17 mouse cellular contexts compared by ENCODE assay signal in genomic region chr19:55867905-55868304, GRCm38 (mm10).
A peak's percentile ranks its signal among the peaks of the same experiment; 100 is the strongest.
DNase-seq lines count a peak whose midpoint lies in the region; ATAC-seq and TF ChIP-seq lines count a peak whose summit lies in the region.
"Had no signal": no experiment of that assay in that cellular context is flagged by ENCODE, and none has a peak within 500 bp of the region (broad histone marks: within the 10 kb centered on the region; RNA-seq: fewer than 3 reads in every experiment).

No protein-coding gene starts in this region.

- 0 out of 2 replicates have a peak overlapping the region, but pooled peaks have one; percentile 2 for H3K9ac ChIP-seq in liver, embryonic 11.5 days (ENCODE audit: low read depth, low read length)
- no peak overlapping the region for H3K9ac ChIP-seq in intestine, postnatal 0 days (ENCODE audit: low read depth, low read length)
- H3K9ac ChIP-seq in stomach, embryonic 15.5 days, result no peak overlapping the region
- H3K9ac ChIP-seq: embryonic facial prominence, embryonic 13.5 days; forebrain, embryonic 13.5 days; hindbrain, embryonic 15.5 days; midbrain, embryonic 13.5 days had no signal

- WGBS in liver, embryonic 11.5 days, result 66% methylated on average over 3 of the region's 3 CpGs
- 40% methylated on average over 3 of the region's 3 CpGs for WGBS in intestine, postnatal 0 days
- 60% methylated on average over 3 of the region's 3 CpGs for WGBS in stomach, embryonic 15.5 days

- no peak for DNase-seq in liver, embryonic 11.5 days (ENCODE audit: low spot score)
- DNase-seq in liver (no peak), ZHBTc4 (ENCODE audit: low read depth, low spot score) (peak; percentile 51)
- no peak for DNase-seq in adrenal gland, postnatal 10 days
- no peak for DNase-seq in cerebellum, adult 18-20 months
- DNase-seq in left cerebral cortex, adult 18-20 months (ENCODE audit: low spot score in 2 of 2), result no peak
- DNase-seq: adrenal gland, postnatal 25 days; cerebellum, postnatal 25 days; kidney, adult 9 months; thymus, postnatal 25 days had no signal

- H3K4me3 ChIP-seq in liver, embryonic 11.5 days (ENCODE audit: low read depth, low read length), result no peak overlapping the region
- no peak overlapping the region for H3K4me3 ChIP-seq in intestine, postnatal 0 days (ENCODE audit: low read depth, low read length)
- H3K4me3 ChIP-seq in stomach, embryonic 15.5 days (replicated peaks), result no peak overlapping the region
- H3K4me3 ChIP-seq: embryonic facial prominence, embryonic 13.5 days; forebrain, embryonic 13.5 days; hindbrain, embryonic 15.5 days; layer of hippocampus, adult 2 months; midbrain, embryonic 13.5 days had no signal

- H3K9me3 ChIP-seq in liver, embryonic 11.5 days (ENCODE audit: control insufficient read depth, low read length), result no peaks in the 10 kb centered on the region
- no peaks in the 10 kb centered on the region for H3K9me3 ChIP-seq in intestine, postnatal 0 days (ENCODE audit: control insufficient read depth)
- no peaks in the 10 kb centered on the region for H3K9me3 ChIP-seq in stomach, embryonic 15.5 days
- H3K9me3 ChIP-seq: embryonic facial prominence, embryonic 13.5 days; forebrain, embryonic 13.5 days; hindbrain, embryonic 15.5 days; midbrain, embryonic 13.5 days had no signal

- H3K36me3 ChIP-seq in liver, embryonic 11.5 days (ENCODE audit: control insufficient read depth, insufficient read depth, low read length), result no peaks in the 10 kb centered on the region
- 0 out of 2 replicates have a peak, but pooled peaks cover 4% of the 10 kb centered on the region for H3K36me3 ChIP-seq in intestine, postnatal 0 days (ENCODE audit: control insufficient read depth, insufficient read depth)
- H3K36me3 ChIP-seq in stomach, embryonic 15.5 days, result no peaks in the 10 kb centered on the region; the same call in 1 of the 2 replicates
- H3K36me3 ChIP-seq: hindbrain, embryonic 15.5 days had no signal

- H3K4me2 ChIP-seq in liver, embryonic 11.5 days, result peak overlapping the region; percentile 12; the same call in 1 of the 2 replicates
- no peak overlapping the region for H3K4me2 ChIP-seq in intestine, postnatal 0 days (replicated peaks; ENCODE audit: low read depth)
- H3K4me2 ChIP-seq in stomach, embryonic 15.5 days, result no peak overlapping the region
- H3K4me2 ChIP-seq: embryonic facial prominence, embryonic 13.5 days; forebrain, embryonic 13.5 days; hindbrain, embryonic 15.5 days; midbrain, embryonic 13.5 days had no signal

- peaks cover 40% of the 10 kb centered on the region for H3K4me1 ChIP-seq in liver, embryonic 11.5 days (replicated peaks; ENCODE audit: control insufficient read depth, insufficient read depth, low read length)
- H3K4me1 ChIP-seq in intestine, postnatal 0 days (replicated peaks; ENCODE audit: control insufficient read depth, insufficient read depth, low read length), result peaks cover 20% of the 10 kb centered on the region
- peaks cover 8% of the 10 kb centered on the region; the same call in 1 of the 2 replicates for H3K4me1 ChIP-seq in stomach, embryonic 15.5 days
- H3K4me1 ChIP-seq: hindbrain, embryonic 15.5 days had no signal

- H3K27ac ChIP-seq in liver, embryonic 11.5 days (ENCODE audit: low read depth, low read length), result peak overlapping the region; percentile 86
- peak overlapping the region; percentile 80 for H3K27ac ChIP-seq in intestine, postnatal 0 days (ENCODE audit: low read depth, low read length)
- peak overlapping the region; percentile 18; the same call in 1 of the 2 replicates for H3K27ac ChIP-seq in stomach, embryonic 15.5 days
- H3K27ac ChIP-seq: embryonic facial prominence, embryonic 13.5 days; forebrain, embryonic 13.5 days; hindbrain, embryonic 15.5 days; layer of hippocampus, adult 2 months; midbrain, embryonic 13.5 days had no signal

- no peaks in the 10 kb centered on the region for H3K27me3 ChIP-seq in liver, embryonic 11.5 days (replicated peaks; ENCODE audit: control insufficient read depth, insufficient read depth, low read length)
- no peaks in the 10 kb centered on the region for H3K27me3 ChIP-seq in intestine, postnatal 0 days (replicated peaks; ENCODE audit: control insufficient read depth, insufficient read depth, low read length)
- H3K27me3 ChIP-seq in stomach, embryonic 15.5 days (replicated peaks), result no peaks in the 10 kb centered on the region
- H3K27me3 ChIP-seq: embryonic facial prominence, embryonic 13.5 days; forebrain, embryonic 13.5 days; hindbrain, embryonic 15.5 days; midbrain, embryonic 13.5 days had no signal

- ATAC-seq in liver, embryonic 11.5 days (replicated peaks; ENCODE audit: low FRiP score), result no peak
- peak; percentile 69 for ATAC-seq in intestine, postnatal 0 days
- ATAC-seq in stomach, embryonic 15.5 days (ENCODE audit: insufficient read depth, low FRiP score, low read depth), result 0 out of 2 replicates have a peak, but pooled peaks have one; percentile 8
- ATAC-seq: forebrain, embryonic 13.5 days; midbrain, embryonic 13.5 days had no signal

- no peak for TF ChIP-seq CTCF in intestine, postnatal 0 days (IDR thresholded peaks at IDR 0.05; ENCODE audit: low read depth)

Comparison
In these comparisons a context has a peak if more than half of its experiments do, and no peak if none do; other contexts are left out.
1. H3K27ac ChIP-seq: peak in every context shown above with its lines; median percentile 86 in liver, embryonic 11.5 days; 80 in intestine, postnatal 0 days; 18 in stomach, embryonic 15.5 days.